8 mouse cellular contexts compared by ENCODE assay signal in genomic region chr7:65692883-65693282, GRCm38 (mm10). TPM values are rescaled to one million over a fixed set of nuclear protein-coding genes. Genes with fewer than 3 reads are reported as not detected.
DNase-seq lines count a peak whose midpoint lies in the region; ATAC-seq and TF ChIP-seq lines count a peak whose summit lies in the region.

No protein-coding gene starts in this region.

- TF ChIP-seq CTCF in lung, embryonic 14.5 days (IDR thresholded peaks at IDR 0.05; ENCODE audit: low read depth): no peak
- no peak for TF ChIP-seq CTCF in small intestine, adult 2 months (IDR thresholded peaks at IDR 0.05; ENCODE audit: extremely low read depth, insufficient read length, insufficient replicate concordance, low read depth, low read length)

- H3K9me3 ChIP-seq in heart, embryonic 14.5 days (ENCODE audit: control insufficient read depth, low read length): no peaks in the 10 kb centered on the region
- H3K9me3 ChIP-seq in embryonic facial prominence, embryonic 12.5 days: no peaks in the 10 kb centered on the region
- no peaks in the 10 kb centered on the region for H3K9me3 ChIP-seq in lung, embryonic 14.5 days (ENCODE audit: low read depth, low read length)

- peaks cover 3 to 13% of the 10 kb centered on the region in 2 experiments for H3K4me1 ChIP-seq in heart, embryonic 14.5 days (ENCODE audit: control insufficient read depth in 2 of 2, insufficient read depth in 2 of 2, low read length in 2 of 2)
- peaks cover 13% of the 10 kb centered on the region for H3K4me1 ChIP-seq in embryonic facial prominence, embryonic 12.5 days
- H3K4me1 ChIP-seq in lung, embryonic 14.5 days (ENCODE audit: insufficient read depth): peaks cover 5% of the 10 kb centered on the region
- peaks cover 3% of the 10 kb centered on the region; the same call in 1 of the 2 replicates for H3K4me1 ChIP-seq in small intestine, adult 2 months (ENCODE audit: control insufficient read depth, insufficient read depth, insufficient read length, low read length)

- H3K36me3 ChIP-seq in heart, embryonic 14.5 days (ENCODE audit: control insufficient read depth, insufficient read depth, low read length): peaks cover 42% of the 10 kb centered on the region
- H3K36me3 ChIP-seq in embryonic facial prominence, embryonic 12.5 days: peaks cover 12% of the 10 kb centered on the region
- H3K36me3 ChIP-seq in lung, embryonic 14.5 days (ENCODE audit: insufficient read depth): peaks cover 27% of the 10 kb centered on the region
- peaks cover 16% of the 10 kb centered on the region for H3K36me3 ChIP-seq in small intestine, adult 2 months (ENCODE audit: control insufficient read depth, insufficient read depth, low read length)

- H3K4me2 ChIP-seq in heart, embryonic 14.5 days (ENCODE audit: low read length): peak overlapping the region; percentile 73
- H3K4me2 ChIP-seq in embryonic facial prominence, embryonic 12.5 days (replicated peaks): peak overlapping the region; percentile 58
- H3K4me2 ChIP-seq in lung, embryonic 14.5 days: peak overlapping the region; percentile 73

- no peak for TF ChIP-seq POLR2A in small intestine, adult 2 months (IDR thresholded peaks at IDR 0.05; ENCODE audit: low read depth, low read length)

- no peak overlapping the region for H3K27ac ChIP-seq in heart, embryonic 14.5 days (replicated peaks in 1 of 2; ENCODE audit: control insufficient read depth in 1 of 2, insufficient read depth in 1 of 2, low read depth in 2 of 2, low read length in 2 of 2)
- H3K27ac ChIP-seq in embryonic facial prominence, embryonic 12.5 days: peak overlapping the region; percentile 72
- H3K27ac ChIP-seq in lung, embryonic 14.5 days (ENCODE audit: low read depth): peak overlapping the region; percentile 86
- H3K27ac ChIP-seq in small intestine, adult 2 months (ENCODE audit: insufficient read depth, low read depth, low read length): 0 out of 2 replicates have a peak overlapping the region, but pooled peaks have one; percentile 3

- 3% methylated on average over 10 of the region's 10 CpGs for WGBS in heart, embryonic 14.5 days
- WGBS in embryonic facial prominence, embryonic 12.5 days: 1% methylated on average over 10 of the region's 10 CpGs
- WGBS in lung, embryonic 14.5 days: under 1% methylated on average over 10 of the region's 10 CpGs
- WGBS in small intestine, adult 2 months: 3% methylated on average over 10 of the region's 10 CpGs

- DNase-seq in heart, postnatal 10 days: no peak
- DNase-seq in kidney, adult 18-20 months: peak; percentile 79
- peak; percentile 79 for DNase-seq in lung, embryonic 14.5 days
- DNase-seq in spleen, adult 12 weeks (ENCODE audit: low spot score): no peak
- DNase-seq in adrenal gland, postnatal 10 days: no peak

- ATAC-seq in heart, embryonic 14.5 days (ENCODE audit: insufficient number of reproducible peaks, insufficient read depth, low FRiP score, low read depth): no peak
- peak; percentile 30; the same call in 1 of the 2 replicates for ATAC-seq in embryonic facial prominence, embryonic 12.5 days (ENCODE audit: insufficient number of reproducible peaks, insufficient read depth, low FRiP score, low TSS enrichment)
- ATAC-seq in lung, embryonic 14.5 days (ENCODE audit: insufficient read depth): peak; percentile 83

- intact Hi-C loops in heart, postnatal 10 days (cut with DNase I): no loop called here

- peak overlapping the region; percentile 73 to 83 for H3K4me3 ChIP-seq in heart, embryonic 14.5 days (ENCODE audit: control insufficient read depth in 1 of 2, insufficient read depth in 1 of 2, low read depth in 1 of 2, low read length in 2 of 2)
- H3K4me3 ChIP-seq in embryonic facial prominence, embryonic 12.5 days: peak overlapping the region; percentile 83
- H3K4me3 ChIP-seq in lung, embryonic 14.5 days (ENCODE audit: low read depth, low read length): peak overlapping the region; percentile 72
- peak overlapping the region; percentile 99 for H3K4me3 ChIP-seq in small intestine, adult 2 months (ENCODE audit: low read depth, low read length)

- peak overlapping the region; percentile 83 for H3K9ac ChIP-seq in heart, embryonic 14.5 days (ENCODE audit: low read length)
- H3K9ac ChIP-seq in embryonic facial prominence, embryonic 12.5 days: peak overlapping the region; percentile 83
- peak overlapping the region; percentile 71 for H3K9ac ChIP-seq in lung, embryonic 14.5 days

- H3K27me3 ChIP-seq in heart, embryonic 14.5 days (ENCODE audit: control insufficient read depth, insufficient read depth, low read length): no peaks in the 10 kb centered on the region
- H3K27me3 ChIP-seq in embryonic facial prominence, embryonic 12.5 days: no peaks in the 10 kb centered on the region
- no peaks in the 10 kb centered on the region for H3K27me3 ChIP-seq in lung, embryonic 14.5 days (ENCODE audit: insufficient read depth, low read length)
- no peaks in the 10 kb centered on the region for H3K27me3 ChIP-seq in small intestine, adult 2 months (ENCODE audit: control insufficient read depth, insufficient read depth, low read length)

RNA-seq across cellular contexts. Expression of gene Tm2d3, which starts 1.9 kb away (rescaled TPM):
- polyA plus RNA-seq in heart, embryonic 14.5 days (2014; fragmentation: Nextera tagmentation; extraction: Ambion mirVana): 46.3 and 57.9 TPM in 2 replicates
- 10 to 100 TPM; 19.0 to 24.0 TPM for total RNA-seq in heart, postnatal 10 days (2021)
- 68.7 and 71.9 TPM in 2 replicates for polyA plus RNA-seq in embryonic facial prominence, embryonic 12.5 days (2016; fragmentation: Nextera tagmentation; extraction: Ambion mirVana)
- polyA plus RNA-seq in lung, embryonic 14.5 days (2014; fragmentation: Nextera tagmentation; extraction: Ambion mirVana): 70.4 and 76.3 TPM in 2 replicates
- polyA plus RNA-seq in small intestine, adult 2 months (2012; rRNA removed): 43.8 and 68.1 TPM in 2 replicates
- 10 to 100 TPM; 32.4 to 37.6 TPM for total RNA-seq in adrenal gland, postnatal 10 days (2021)

RNA-seq across cellular contexts. Expression of gene Tarsl2, which starts 48.2 kb away (rescaled TPM):
- polyA plus RNA-seq in heart, embryonic 14.5 days (2014; fragmentation: Nextera tagmentation; extraction: Ambion mirVana): 23.0 and 25.3 TPM in 2 replicates
- 10 to 100 TPM; 26.7 to 27.7 TPM for total RNA-seq in heart, postnatal 10 days (2021)
- polyA plus RNA-seq in embryonic facial prominence, embryonic 12.5 days (2016; fragmentation: Nextera tagmentation; extraction: Ambion mirVana): 10.6 and 12.4 TPM in 2 replicates
- polyA plus RNA-seq in lung, embryonic 14.5 days (2014; fragmentation: Nextera tagmentation; extraction: Ambion mirVana): 9.1 and 10.4 TPM in 2 replicates
- 1.8 and 2.7 TPM in 2 replicates for polyA plus RNA-seq in small intestine, adult 2 months (2012; rRNA removed)
- total RNA-seq in adrenal gland, postnatal 10 days (2021): 10 to 100 TPM; 25.1 to 32.1 TPM

Comparison
In these comparisons a context has a peak if more than half of its experiments do, and no peak if none do; other contexts are left out.
1. H3K27ac ChIP-seq: peak in embryonic facial prominence, embryonic 12.5 days (single experiment), lung, embryonic 14.5 days (single experiment) and small intestine, adult 2 months (single experiment); none in heart, embryonic 14.5 days (0 of 2).
2. DNase-seq: peak in kidney, adult 18-20 months (single experiment) and lung, embryonic 14.5 days (single experiment); none in heart, postnatal 10 days (0 of 2), spleen, adult 12 weeks (single experiment) and adrenal gland, postnatal 10 days (single experiment).
3. Peak in every context shown above with its lines, with median percentiles within 50 percentile points of each other: H3K4me2 ChIP-seq, H3K4me3 ChIP-seq and H3K9ac ChIP-seq.